Mouse (Mus musculus) hindlimb bud, embryonic 11.5 days (tissue): ENCODE results near the gene Rsc1a1.

ENCODE experiments used
- DNase-seq: peaks from one replicate; pipeline ENCODE4 v3.0.0-alpha.2; 2012; ENCODE audit warnings: low read depth, low spot score; ENCODE audit errors: extremely low spot score

The Rsc1a1 gene

GRCm38 (mm10) chr4:141655908-141656608 is 29.3 kb downstream of the Rsc1a1 start:
- no peak for DNase-seq

- DNase-seq: no peak
Measured at GRCm38 (mm10) chr4:141654509-141654908, 30.9 kb downstream of the Rsc1a1 start.

GRCm38 (mm10) chr4:141653813-141654212 is 31.6 kb downstream of the Rsc1a1 start:
- no peak for DNase-seq

- DNase-seq: no peak
Measured at GRCm38 (mm10) chr4:141653044-141653443, 32.4 kb downstream of the Rsc1a1 start.

- no peak for DNase-seq
Measured at GRCm38 (mm10) chr4:141651944-141652343, 33.5 kb downstream of the Rsc1a1 start.

GRCm38 (mm10) chr4:141651286-141651685 is 34.1 kb downstream of the Rsc1a1 start:
- no peak for DNase-seq

GRCm38 (mm10) chr4:141649244-141649643 is 36.2 kb downstream of the Rsc1a1 start:
- DNase-seq: no peak

GRCm38 (mm10) chr4:141648262-141648661 is 37.1 kb downstream of the Rsc1a1 start:
- DNase-seq: no peak

GRCm38 (mm10) chr4:141647187-141647586 is 38.2 kb downstream of the Rsc1a1 start:
- no peak for DNase-seq

- no peak for DNase-seq
Measured at GRCm38 (mm10) chr4:141645988-141646387, 39.4 kb downstream of the Rsc1a1 start.

- DNase-seq: no peak
Measured at GRCm38 (mm10) chr4:141643118-141643855, 42.1 kb downstream of the Rsc1a1 start.

- no peak for DNase-seq
Measured at GRCm38 (mm10) chr4:141641961-141642811, 43.2 kb downstream of the Rsc1a1 start.

GRCm38 (mm10) chr4:141641353-141641771 is 44.0 kb downstream of the Rsc1a1 start:
- no peak for DNase-seq

GRCm38 (mm10) chr4:141639474-141639873 is 45.9 kb downstream of the Rsc1a1 start:
- no peak for DNase-seq

- DNase-seq: no peak
Measured at GRCm38 (mm10) chr4:141636693-141637092, 48.7 kb downstream of the Rsc1a1 start.

GRCm38 (mm10) chr4:141635991-141636390 is 49.4 kb downstream of the Rsc1a1 start:
- DNase-seq: no peak
